Mouse (Mus musculus) embryonic facial prominence, embryonic 11.5 days (tissue): ENCODE data around the gene Cacng8. TPM values are rescaled to one million over a fixed set of nuclear protein-coding genes. Genes with fewer than 3 reads are reported as not detected.

ENCODE experiments used
- ATAC-seq: fragments of 200-750 bp; cut with Nextera tagmentation; replicated peaks from 2 replicates; pipeline ENCODE4 v1.8.0; 2017; ENCODE audit warnings: low read depth; ENCODE audit not compliant: insufficient number of reproducible peaks, low FRiP score, low TSS enrichment
- DNase-seq: peaks from one replicate; pipeline ENCODE4 v3.0.0-alpha.2; 2015; ENCODE audit warnings: low spot score
- H3K27ac ChIP-seq: fragments of 300-500 bp; sonication (generic); replicated peaks from 2 replicates; pipeline ENCODE4 v1.5.1; 2014; ENCODE audit warnings: mild to moderate bottlenecking, low read depth, low read length, control low read depth
- H3K27me3 ChIP-seq: fragments of 300-500 bp; sonication (generic); 2 replicates; pipeline ENCODE4 v1.6.1; 2014; ENCODE audit warnings: mild to moderate bottlenecking, low read length, moderate library complexity, mixed read lengths; ENCODE audit not compliant: control insufficient read depth, insufficient read depth
- H3K36me3 ChIP-seq: fragments of 300-500 bp; sonication (generic); replicated peaks from 2 replicates; pipeline ENCODE4 v1.6.1; 2014; ENCODE audit warnings: low read depth, mild to moderate bottlenecking, low read length, moderate library complexity, mixed read lengths; ENCODE audit not compliant: control insufficient read depth, insufficient read depth
- H3K4me1 ChIP-seq: fragments of 300-500 bp; sonication (generic); 2 replicates; pipeline ENCODE4 v1.6.1; 2014; ENCODE audit warnings: low read length, mixed read lengths; ENCODE audit not compliant: control insufficient read depth, insufficient read depth
- H3K4me2 ChIP-seq: fragments of 300-500 bp; sonication (generic); 2 replicates; pipeline ENCODE4 v1.6.1; 2014; ENCODE audit warnings: low read depth, mild to moderate bottlenecking, control low read depth, low read length, moderate library complexity
- H3K4me3 ChIP-seq: fragments of 300-500 bp; sonication (generic); 2 replicates; pipeline ENCODE4 v1.5.1; 2014; ENCODE audit warnings: low read depth, low read length, control low read depth
- H3K9ac ChIP-seq: fragments of 300-500 bp; sonication (generic); replicated peaks from 2 replicates; pipeline ENCODE4 v1.6.1; 2014; ENCODE audit warnings: mild to moderate bottlenecking, control low read depth, low read length
- H3K9me3 ChIP-seq: fragments of 300-500 bp; sonication (generic); replicated peaks from 2 replicates; pipeline ENCODE4 v1.6.1; 2016; ENCODE audit warnings: mild to moderate bottlenecking, low read length, inconsistent platforms, mixed read lengths; ENCODE audit not compliant: control insufficient read depth
- WGBS: fragments of 180-500 bp; shearing (Covaris S2); extraction: QIAGEN DNeasy Blood & Tissue Kit; methylation state at CpG from one replicate; pipeline ENCODE4 v1.1.7; 2014; 5-methylcytosine and 5-hydroxymethylcytosine counted together
- polyA plus RNA-seq: library from polyadenylated mRNA; unstranded; fragments of >200 nt; fragmentation: Nextera tagmentation; extraction: Ambion mirVana; gene quantifications from 2 replicates; pipeline ENCODE4 v1.2.1, GENCODE M21; 2014

Gene Cacng8
- polyA plus RNA-seq, 1 experiment from 2014 or later = 4.7 TPM

DNA sequence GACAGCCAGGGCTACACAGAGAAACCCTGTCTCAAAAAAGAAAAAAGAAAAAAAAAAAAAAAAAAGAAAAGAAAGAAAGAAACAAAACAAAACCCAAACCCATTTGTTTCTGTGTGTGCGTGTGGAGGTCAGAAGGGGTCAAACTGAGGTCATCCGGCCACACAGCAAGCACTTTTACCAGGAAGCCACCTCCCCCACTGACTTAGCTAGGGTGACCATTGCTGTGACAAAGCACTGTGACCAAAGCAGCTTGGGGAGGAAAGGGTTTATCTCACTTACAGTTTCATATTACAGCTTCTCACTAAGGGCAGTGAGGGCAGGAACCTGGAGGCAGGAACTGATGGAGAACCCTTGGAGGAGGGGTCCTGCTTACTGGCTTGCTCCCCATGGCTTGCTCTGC lies 18.1 kb upstream of the Cacng8 start:
- no peak overlapping the region for H3K4me3 ChIP-seq
- no peak overlapping the region for H3K9ac ChIP-seq
- H3K4me1 ChIP-seq = 0 out of 2 replicates have a peak, but pooled peaks cover 2% of the 10 kb centered on the region
- H3K9me3 ChIP-seq = no peaks in the 10 kb centered on the region
- no peaks in the 10 kb centered on the region for H3K27me3 ChIP-seq
- H3K36me3 ChIP-seq = no peaks in the 10 kb centered on the region
- WGBS = 48% methylated on average over 2 of the region's 2 CpGs
- no peak overlapping the region for H3K27ac ChIP-seq
- no peak overlapping the region for H3K4me2 ChIP-seq
- no peak for DNase-seq
- ATAC-seq = no peak

- Histone ChIP-seq H3K27me3 (no peaks in the 10 kb centered on the region), H3K9ac (no peak overlapping the region), H3K4me2 (no peak overlapping the region), H3K27ac (no peak overlapping the region), H3K9me3 (no peaks in the 10 kb centered on the region), H3K4me3 (no peak overlapping the region), H3K36me3 (no peaks in the 10 kb centered on the region), H3K4me1 (no peaks in the 10 kb centered on the region)
- no peak for ATAC-seq
- WGBS = 82% methylated on average over 8 of the region's 8 CpGs
- no peak for DNase-seq
These were observed 16.7 kb upstream of the Cacng8 start for GRCm38 (mm10) chr7:3373754-3374153.

DNA sequence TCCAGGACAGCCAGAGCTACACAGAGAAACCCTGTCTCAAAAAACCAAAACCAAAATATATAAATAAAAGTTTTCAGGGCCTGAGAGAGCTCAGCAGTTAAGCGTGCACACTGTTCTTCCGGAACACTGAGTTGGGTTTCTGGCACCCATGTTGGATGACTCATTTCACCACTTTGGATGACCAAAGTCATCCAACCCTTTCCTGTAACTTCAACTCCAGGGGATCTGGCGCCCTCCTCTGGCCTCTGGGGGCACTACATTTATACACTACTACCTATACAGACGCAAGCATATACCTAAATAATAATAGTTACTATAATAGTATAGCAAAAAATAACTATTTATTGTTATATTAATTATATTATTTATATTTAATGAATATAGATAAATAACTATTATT lies 13.7 kb upstream of the Cacng8 start:
- DNase-seq (peak; percentile 37), ATAC-seq (no peak)
- no peaks in the 10 kb centered on the region for H3K9me3 ChIP-seq
- H3K9ac ChIP-seq = no peak overlapping the region
- H3K27me3 ChIP-seq = no peaks in the 10 kb centered on the region
- H3K4me3 ChIP-seq = no peak overlapping the region
- WGBS = 46% methylated on average over 4 of the region's 4 CpGs
- no peak overlapping the region for H3K27ac ChIP-seq
- H3K4me1 ChIP-seq = no peaks in the 10 kb centered on the region
- H3K36me3 ChIP-seq = no peaks in the 10 kb centered on the region
- no peak overlapping the region for H3K4me2 ChIP-seq

- DNase-seq (no peak), ATAC-seq (no peak)
- no peaks in the 10 kb centered on the region for H3K36me3 ChIP-seq
- no peaks in the 10 kb centered on the region for H3K27me3 ChIP-seq
- H3K4me2 ChIP-seq = no peak overlapping the region
- no peaks in the 10 kb centered on the region; the same call in 1 of the 2 replicates for H3K4me1 ChIP-seq
- 81% methylated on average over 9 of the region's 9 CpGs for WGBS
- H3K9ac ChIP-seq = no peak overlapping the region
- H3K27ac ChIP-seq = no peak overlapping the region
- no peak overlapping the region for H3K4me3 ChIP-seq
- H3K9me3 ChIP-seq = no peaks in the 10 kb centered on the region
These were observed 8.4 kb upstream of the Cacng8 start for GRCm38 (mm10) chr7:3382123-3382522.

DNA sequence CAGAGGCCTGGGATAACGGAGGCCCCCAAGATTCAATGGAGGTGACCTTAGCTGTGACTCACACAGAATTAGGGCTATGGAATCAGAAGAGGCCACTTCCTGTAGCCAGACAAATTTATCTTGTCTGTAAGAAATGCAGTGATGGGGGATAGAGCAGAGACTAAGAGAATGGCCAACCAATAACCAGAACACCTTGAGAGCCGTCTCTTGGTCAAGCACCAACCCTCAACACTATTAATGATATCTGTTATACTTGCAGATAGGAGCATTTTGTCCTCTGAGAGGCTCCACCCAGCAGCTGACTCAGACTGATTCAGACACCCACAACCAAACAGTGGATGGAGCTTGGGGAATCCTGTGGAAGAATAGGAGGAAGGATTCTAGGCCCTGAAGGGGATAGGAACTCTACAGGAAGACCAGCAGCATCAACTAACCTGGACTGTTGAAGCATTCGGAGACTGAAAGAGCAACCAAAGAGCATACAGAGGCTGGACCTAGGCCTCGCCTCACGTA lies 5.6 kb upstream of the Cacng8 start:
- H3K4me2 ChIP-seq = no peak overlapping the region
- no peaks in the 10 kb centered on the region for H3K36me3 ChIP-seq
- no peaks in the 10 kb centered on the region for H3K9me3 ChIP-seq
- H3K4me3 ChIP-seq = no peak overlapping the region
- no peak for DNase-seq
- no peaks in the 10 kb centered on the region; the same call in 1 of the 2 replicates for H3K4me1 ChIP-seq
- no peak overlapping the region for H3K27ac ChIP-seq
- ATAC-seq = no peak
- WGBS = 88% methylated on average over 5 of the region's 5 CpGs
- no peaks in the 10 kb centered on the region for H3K27me3 ChIP-seq
- H3K9ac ChIP-seq = no peak overlapping the region

GRCm38 (mm10) chr7:3386036-3386730 lies 4.3 kb upstream of the Cacng8 start:
- H3K4me2 ChIP-seq = no peak overlapping the region
- H3K27ac ChIP-seq = no peak overlapping the region
- no peak for ATAC-seq
- DNase-seq = no peak
- no peaks in the 10 kb centered on the region; the same call in 1 of the 2 replicates for H3K4me1 ChIP-seq
- no peaks in the 10 kb centered on the region for H3K9me3 ChIP-seq
- WGBS = 69% methylated on average over 6 of the region's 6 CpGs
- no peaks in the 10 kb centered on the region for H3K36me3 ChIP-seq
- no peak overlapping the region for H3K9ac ChIP-seq
- no peaks in the 10 kb centered on the region for H3K27me3 ChIP-seq
- H3K4me3 ChIP-seq = no peak overlapping the region

DNA sequence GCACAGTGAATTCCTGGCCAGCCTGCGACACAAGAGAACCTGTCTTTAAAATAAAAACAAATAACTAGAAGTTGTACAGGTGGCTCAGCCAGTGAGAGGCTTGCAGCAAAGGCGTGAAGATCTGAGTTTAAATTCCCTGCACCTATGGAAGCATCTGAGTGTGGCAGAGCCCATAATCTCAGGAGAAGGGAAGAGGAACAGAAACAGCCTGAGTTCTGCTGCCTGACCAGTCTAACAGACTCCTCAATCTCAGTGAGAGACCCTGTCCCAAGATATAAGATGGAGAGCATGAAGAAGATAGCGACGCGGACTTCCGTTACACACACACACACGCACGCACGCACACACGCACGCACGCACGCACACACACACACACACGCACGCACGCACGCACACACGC lies 2.7 kb upstream of the Cacng8 start:
- Histone ChIP-seq H3K27ac (no peak overlapping the region), H3K36me3 (no peaks in the 10 kb centered on the region), H3K9ac (no peak overlapping the region), H3K4me1 (no peaks in the 10 kb centered on the region; the same call in 1 of the 2 replicates), H3K4me3 (no peak overlapping the region), H3K9me3 (no peaks in the 10 kb centered on the region), H3K4me2 (no peak overlapping the region), H3K27me3 (no peaks in the 10 kb centered on the region)
- no peak for DNase-seq
- no peak for ATAC-seq
- 90% methylated on average over 18 of the region's 18 CpGs for WGBS

GRCm38 (mm10) chr7:3388885-3389284 lies 1.6 kb upstream of the Cacng8 start:
- DNase-seq (no peak), ATAC-seq (no peak)
- H3K9ac ChIP-seq = no peak overlapping the region
- no peaks in the 10 kb centered on the region; the same call in 1 of the 2 replicates for H3K4me1 ChIP-seq
- no peaks in the 10 kb centered on the region for H3K27me3 ChIP-seq
- H3K9me3 ChIP-seq = no peaks in the 10 kb centered on the region
- no peak overlapping the region for H3K27ac ChIP-seq
- H3K4me3 ChIP-seq = 0 out of 2 replicates have a peak overlapping the region, but pooled peaks have one; percentile 10
- H3K36me3 ChIP-seq = no peaks in the 10 kb centered on the region
- WGBS = 73% methylated on average over 6 of the region's 6 CpGs
- H3K4me2 ChIP-seq = peak overlapping the region; percentile 70; the same call in 1 of the 2 replicates
